Mouse (Mus musculus) spleen, postnatal 4 days (tissue): Measurements from ENCODE around the gene Tifa.

Experiments
- DNase-seq, 2 experiments: peaks; one replicate each; pipeline ENCODE4 v3.0.0; 2022; ENCODE audit warnings: low spot score in 2 of 2

Gene Tifa

GRCm38 (mm10) chr3:127864242-127864641 is 74.6 kb downstream of the Tifa start:
- no peak for DNase-seq

- DNase-seq, result no peak
Observed at GRCm38 (mm10) chr3:127868046-127868758, 78.6 kb downstream of the Tifa start.

DNA sequence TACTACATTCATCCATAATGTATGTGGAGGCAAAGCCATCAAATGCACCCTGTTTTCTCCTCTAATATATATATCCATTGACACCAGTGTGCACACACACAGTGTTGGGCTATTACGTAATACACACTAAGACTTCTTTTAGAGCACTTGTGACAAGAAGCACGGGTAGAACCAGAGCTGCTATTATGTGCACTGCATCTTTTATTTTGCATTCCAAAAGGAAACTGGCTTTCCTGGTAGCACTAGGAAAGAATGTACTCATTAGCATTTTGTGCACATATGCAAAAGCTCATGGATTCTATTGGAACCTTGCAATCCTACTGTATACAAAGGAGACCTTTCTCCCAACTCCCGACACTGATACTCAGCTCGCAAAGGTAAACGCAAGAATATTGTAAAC is 79.3 kb downstream of the Tifa start:
- no peak for DNase-seq

DNA sequence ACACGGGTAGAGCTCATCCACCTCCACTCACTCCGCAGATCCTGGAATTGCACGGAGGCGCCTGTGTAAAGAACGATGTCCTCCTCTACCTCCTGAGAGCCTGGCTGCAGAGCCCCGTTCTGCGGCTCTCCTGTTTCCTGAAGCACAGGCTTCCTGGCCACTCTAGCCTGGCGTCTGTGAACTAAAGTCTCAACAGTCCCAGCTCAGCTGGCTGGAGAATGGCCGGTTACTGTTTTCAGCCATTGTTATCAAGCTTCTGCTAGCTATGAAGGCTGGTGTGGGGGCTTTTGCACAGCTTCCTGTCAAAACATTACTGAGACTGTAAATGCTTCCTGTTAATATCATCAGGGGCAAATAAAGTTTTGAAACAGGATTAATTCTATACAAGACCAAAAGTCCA is 82.0 kb downstream of the Tifa start:
- DNase-seq, result no peak

DNA sequence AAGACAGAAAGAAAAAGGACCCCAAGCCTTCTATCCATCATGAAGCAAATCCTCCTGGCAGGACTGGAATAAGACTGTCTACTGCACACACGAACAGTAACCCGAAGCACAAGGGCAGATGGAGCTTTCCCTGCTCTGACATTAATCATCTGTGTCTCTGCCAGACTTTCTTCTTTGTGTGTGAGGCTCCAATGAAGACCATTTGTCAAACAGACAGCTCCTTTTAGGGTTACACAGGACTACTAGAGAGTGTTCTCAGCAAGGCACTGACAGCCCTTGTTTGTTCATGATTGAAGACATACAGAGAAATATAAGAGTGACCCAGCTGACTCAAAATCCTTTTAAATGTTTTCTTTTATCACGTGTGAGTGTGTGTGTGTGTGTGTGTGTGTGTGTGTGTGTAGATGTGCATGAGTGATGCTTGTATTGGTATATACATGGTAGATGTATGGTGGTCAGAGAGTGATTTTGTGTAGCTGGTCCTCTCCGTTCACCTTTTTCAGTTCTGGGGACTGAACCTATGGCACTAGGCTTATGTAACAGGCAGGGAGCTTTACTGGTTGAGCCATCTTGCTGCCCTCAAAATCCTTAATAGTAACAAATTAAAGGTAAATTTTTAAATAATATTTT is 84.8 kb downstream of the Tifa start:
- DNase-seq, result no peak

DNA sequence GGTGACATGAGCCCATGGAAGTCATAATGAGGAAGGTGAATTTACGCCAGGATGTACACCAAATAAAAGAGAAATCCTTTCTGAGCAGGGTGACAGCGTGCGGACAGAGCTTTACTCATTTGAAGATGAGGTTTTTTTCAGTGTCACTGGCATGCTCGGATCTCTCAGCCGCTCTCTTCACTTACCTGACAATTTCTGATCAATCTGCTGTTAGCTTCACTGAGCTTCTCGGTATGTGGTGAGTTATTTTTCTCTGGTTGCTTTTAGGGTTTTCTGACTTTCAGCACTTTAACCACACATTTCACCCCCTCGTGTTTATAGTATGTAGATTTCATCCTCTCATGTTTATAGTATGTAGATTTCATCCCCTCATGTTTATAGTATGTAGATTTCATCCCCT is 85.5 kb downstream of the Tifa start:
- DNase-seq, result no peak

GRCm38 (mm10) chr3:127875509-127875908 is 85.9 kb downstream of the Tifa start:
- no peak for DNase-seq

GRCm38 (mm10) chr3:127879968-127880367 is 90.4 kb downstream of the Tifa start:
- no peak for DNase-seq

DNA sequence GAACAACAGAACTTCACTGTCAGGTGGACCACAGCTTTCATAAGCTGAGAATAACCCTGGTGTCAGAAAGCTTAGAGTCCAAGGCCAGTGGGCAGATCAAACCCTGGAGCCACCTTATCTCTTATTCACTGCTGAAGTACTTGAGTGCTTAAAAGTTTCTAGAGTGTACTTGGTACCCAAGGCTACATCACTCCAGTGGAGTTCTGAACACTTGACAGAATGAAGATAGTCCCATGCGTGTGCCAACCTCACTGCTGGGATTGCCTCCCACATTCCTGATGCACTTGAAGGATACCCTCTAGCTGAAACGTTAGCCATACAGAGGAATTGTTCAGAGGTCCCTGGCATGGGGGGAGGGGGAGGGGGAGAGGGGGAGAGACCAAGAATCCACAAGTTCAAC is 92.1 kb downstream of the Tifa start:
- no peak for DNase-seq
